ENCODE assay signal across 8 mouse cellular contexts in genomic region chr14:103131991-103132390, GRCm38 (mm10). TPM values are rescaled to one million over a fixed set of nuclear protein-coding genes. Genes with fewer than 3 reads are reported as not detected.
DNase-seq lines count a peak whose midpoint lies in the region; ATAC-seq and TF ChIP-seq lines count a peak whose summit lies in the region.

No protein-coding gene starts in this region.

- TF ChIP-seq POLR2A in kidney, adult 2 months (IDR thresholded peaks at IDR 0.05; ENCODE audit: low read depth, low read length), result no peak

- peak; percentile 92 for ATAC-seq in megakaryocyte, adult 5-6 weeks (ENCODE audit: poor library complexity, severe bottlenecking)

- H3K27me3 ChIP-seq in kidney, adult 2 months (replicated peaks; ENCODE audit: control insufficient read depth, insufficient read depth, low read length), result no peaks in the 10 kb centered on the region

- H3K4me3 ChIP-seq in kidney, adult 2 months (ENCODE audit: insufficient read depth, low read depth, low read length), result no peak overlapping the region

- peaks cover 7% of the 10 kb centered on the region for H3K36me3 ChIP-seq in kidney, adult 2 months (ENCODE audit: control insufficient read depth, insufficient read depth, low read length)

- TF ChIP-seq CTCF in kidney, adult 2 months (conservative IDR thresholded peaks at IDR 0.05; ENCODE audit: insufficient read depth, insufficient read length, low read depth, low read length), result peak; percentile 77

- intact Hi-C loops in left cerebral cortex, postnatal 14 days (cut with DNase I), result no loop called here

- no peak overlapping the region for H3K27ac ChIP-seq in kidney, adult 2 months (ENCODE audit: insufficient read depth, low read depth, low read length)

- H3K4me1 ChIP-seq in kidney, adult 2 months (ENCODE audit: control insufficient read depth, insufficient read depth, low read length), result no peaks in the 10 kb centered on the region

- peak; percentile 38 for DNase-seq in adrenal gland, postnatal 10 days
- DNase-seq in adrenal gland, adult 18-20 months (ENCODE audit: low spot score in 2 of 2), result no peak
- DNase-seq in left cerebral cortex, postnatal 14 days (ENCODE audit: low spot score in 2 of 2), result peak; percentile 24 to 89
- no peak for DNase-seq in left cerebral cortex, adult 8-10 months (ENCODE audit: low spot score in 2 of 2)
- DNase-seq in cerebellum, postnatal 25 days, result peak; percentile 24 to 56
- DNase-seq in kidney, adult 2 months, result peak; percentile 58
- no peak for DNase-seq in urinary bladder, postnatal 25 days (ENCODE audit: low spot score)

- WGBS in kidney, adult 2 months, result 75% methylated on average over 2 of the region's 2 CpGs

RNA-seq across cellular contexts. Expression of gene Fbxl3, which starts 32.6 kb away (rescaled TPM):
- 10 to 100 TPM; 66.4 to 75.9 TPM for total RNA-seq in adrenal gland, postnatal 10 days (2021)
- total RNA-seq in adrenal gland, adult 18-20 months (2021), result 10 to 100 TPM; 61.3 to 71.8 TPM
- total RNA-seq in left cerebral cortex, postnatal 14 days (2021), result 10 to 100 TPM; 72.2 to 74.1 TPM
- 10 to 100 TPM; 81.8 to 91.9 (median 85.1) TPM for total RNA-seq in left cerebral cortex, adult 8-10 months (2022)
- 83.0 and 90.5 TPM in 2 replicates for polyA plus RNA-seq in kidney, adult 2 months (2012; rRNA removed)
- total RNA-seq in megakaryocyte, adult 5-6 weeks (2015), result 46.3 and 51.3 TPM in 2 replicates
- 72.7 and 92.4 TPM in 2 replicates for total RNA-seq in megakaryocyte, adult 5-6 weeks (2017)

Comparison
In these comparisons a context has a peak if more than half of its experiments do, and no peak if none do; other contexts are left out.
1. DNase-seq: peak in adrenal gland, postnatal 10 days (single experiment), left cerebral cortex, postnatal 14 days (2 of 2), cerebellum, postnatal 25 days (2 of 2) and kidney, adult 2 months (single experiment); none in adrenal gland, adult 18-20 months (0 of 2), left cerebral cortex, adult 8-10 months (0 of 2) and urinary bladder, postnatal 25 days (single experiment).